Mouse (Mus musculus) lung, adult 2 months (tissue): ENCODE data around the gene Ankmy1.

Source experiments
- CTCF ChIP-seq: fragments of 200-500 bp; IDR thresholded peaks from 2 replicates; pipeline ENCODE4 v1.5.1; 2011; ENCODE audit warnings: mild to moderate bottlenecking, low read length, control low read depth; ENCODE audit not compliant: insufficient read depth
- POLR2A ChIP-seq: fragments of 200-500 bp; IDR thresholded peaks from 2 replicates; pipeline ENCODE4 v1.6.1; 2011; ENCODE audit warnings: low read depth, mild to moderate bottlenecking, control low read depth, low read length, borderline replicate concordance; ENCODE audit errors: extremely low read depth

DNA sequence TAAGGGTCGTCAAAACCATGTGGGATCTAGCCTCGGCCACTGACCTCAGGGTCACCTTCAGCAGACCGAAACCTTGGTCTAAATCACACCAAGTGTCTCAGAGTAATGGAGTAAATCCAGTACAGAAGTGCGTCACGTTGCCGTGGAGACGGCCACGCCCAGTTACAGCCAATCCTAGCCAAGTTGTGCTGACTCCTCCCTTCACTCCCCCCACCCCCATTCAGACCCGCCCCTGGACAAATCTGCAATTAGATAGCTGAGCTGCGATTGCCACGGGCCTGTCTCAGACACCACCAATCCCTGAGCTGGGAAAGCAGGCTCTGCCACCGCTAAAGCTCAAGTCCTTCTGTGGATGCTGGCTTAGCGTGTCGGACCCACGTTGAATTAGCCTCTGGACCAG lies at the start of gene Ankmy1:
- TF ChIP-seq POLR2A (no peak), CTCF (no peak)
